Mouse (Mus musculus) kidney, embryonic 15.5 days (tissue): Measurements from ENCODE around the gene Cdca8. TPM values are rescaled to one million over a fixed set of nuclear protein-coding genes. Genes with fewer than 3 reads are reported as not detected.

Experiments
- ATAC-seq: fragments of 200-750 bp; cut with Nextera tagmentation; replicated peaks from 2 replicates; pipeline ENCODE4 v1.8.0; 2017; ENCODE audit warnings: moderate TSS enrichment; ENCODE audit not compliant: low FRiP score
- H3K27ac ChIP-seq: fragments of 300-500 bp; sonication (generic); 2 replicates; pipeline ENCODE4 v1.5.1; 2015; ENCODE audit warnings: mild to moderate bottlenecking, inconsistent platforms
- H3K27me3 ChIP-seq: fragments of 300-500 bp; sonication (generic); 2 replicates; pipeline ENCODE4 v1.6.1; 2015; ENCODE audit warnings: inconsistent platforms
- H3K36me3 ChIP-seq: fragments of 300-500 bp; sonication (generic); 2 replicates; pipeline ENCODE4 v1.6.1; 2015; ENCODE audit warnings: inconsistent platforms
- H3K4me1 ChIP-seq: fragments of 300-500 bp; sonication (generic); 2 replicates; pipeline ENCODE4 v1.6.1; 2015; ENCODE audit warnings: inconsistent platforms
- H3K4me2 ChIP-seq: fragments of 300-500 bp; sonication (generic); 2 replicates; pipeline ENCODE4 v1.6.1; 2015; ENCODE audit warnings: moderate library complexity, mild to moderate bottlenecking, inconsistent platforms
- H3K4me3 ChIP-seq: fragments of 300-500 bp; sonication (generic); replicated peaks from 2 replicates; pipeline ENCODE4 v1.5.1; 2015; ENCODE audit warnings: mild to moderate bottlenecking, inconsistent platforms
- H3K9ac ChIP-seq: fragments of 300-500 bp; sonication (generic); 2 replicates; pipeline ENCODE4 v1.6.1; 2015; ENCODE audit warnings: mild to moderate bottlenecking, inconsistent platforms
- H3K9me3 ChIP-seq: fragments of 300-500 bp; sonication (generic); replicated peaks from 2 replicates; pipeline ENCODE4 v1.6.1; 2016; ENCODE audit warnings: inconsistent platforms
- WGBS: fragments of 180-500 bp; shearing (Covaris S2); methylation state at CpG from one replicate; pipeline ENCODE4 v1.1.7; 2015; ENCODE audit warnings: mixed read lengths; 5-methylcytosine and 5-hydroxymethylcytosine counted together
- polyA plus RNA-seq: library from polyadenylated mRNA; unstranded; fragments of >200 nt; fragmentation: Nextera tagmentation; extraction: Ambion mirVana; gene quantifications from 2 replicates; pipeline ENCODE4 v1.2.1, GENCODE M21; 2015

The Cdca8 gene
- polyA plus RNA-seq, 1 experiment from 2014 or later = 151 TPM

- H3K27me3 ChIP-seq = peaks cover 23% of the 10 kb centered on the region
- no peak overlapping the region for H3K9ac ChIP-seq
- 26% methylated on average over 21 of the region's 21 CpGs for WGBS
- ATAC-seq = peak; percentile 80
- no peak overlapping the region for H3K4me3 ChIP-seq
- no peaks in the 10 kb centered on the region for H3K36me3 ChIP-seq
- peak overlapping the region; percentile 70 for H3K27ac ChIP-seq
- peaks cover 25% of the 10 kb centered on the region for H3K4me1 ChIP-seq
- H3K4me2 ChIP-seq = peak overlapping the region; percentile 26
- H3K9me3 ChIP-seq = no peaks in the 10 kb centered on the region
Observed at GRCm38 (mm10) chr4:124950181-124951035, 11.3 kb upstream of the Cdca8 start.

DNA sequence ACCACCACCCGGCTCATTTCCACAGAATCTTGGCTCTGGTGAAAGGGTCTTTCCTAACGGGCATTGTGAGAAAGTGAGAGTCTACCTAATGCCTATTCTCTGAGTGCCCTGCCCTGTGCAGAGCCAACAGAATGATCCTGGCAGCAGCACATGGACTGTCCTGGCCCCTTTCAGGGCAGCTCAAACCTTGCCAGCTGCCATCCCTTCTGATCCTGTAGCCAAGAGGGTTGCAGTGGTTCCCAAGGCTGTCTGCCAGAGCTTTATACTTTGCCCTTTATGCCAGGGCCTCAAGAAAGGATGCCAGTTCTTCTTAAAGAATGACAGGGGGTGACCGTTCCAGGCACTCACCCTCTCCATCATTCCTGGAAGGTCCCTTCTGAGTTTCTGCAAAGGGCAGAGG, 10.4 kb upstream of the Cdca8 start:
- Histone ChIP-seq H3K9ac (no peak overlapping the region), H3K4me2 (0 out of 2 replicates have a peak overlapping the region, but pooled peaks have one; percentile 26), H3K9me3 (no peaks in the 10 kb centered on the region), H3K4me1 (peaks cover 25% of the 10 kb centered on the region), H3K27me3 (peaks cover 19% of the 10 kb centered on the region), H3K27ac (no peak overlapping the region), H3K4me3 (no peak overlapping the region), H3K36me3 (no peaks in the 10 kb centered on the region)
- 86% methylated on average over 3 of the region's 3 CpGs for WGBS
- ATAC-seq = no peak

GRCm38 (mm10) chr4:124944961-124945360, 5.8 kb upstream of the Cdca8 start:
- ATAC-seq = no peak

DNA sequence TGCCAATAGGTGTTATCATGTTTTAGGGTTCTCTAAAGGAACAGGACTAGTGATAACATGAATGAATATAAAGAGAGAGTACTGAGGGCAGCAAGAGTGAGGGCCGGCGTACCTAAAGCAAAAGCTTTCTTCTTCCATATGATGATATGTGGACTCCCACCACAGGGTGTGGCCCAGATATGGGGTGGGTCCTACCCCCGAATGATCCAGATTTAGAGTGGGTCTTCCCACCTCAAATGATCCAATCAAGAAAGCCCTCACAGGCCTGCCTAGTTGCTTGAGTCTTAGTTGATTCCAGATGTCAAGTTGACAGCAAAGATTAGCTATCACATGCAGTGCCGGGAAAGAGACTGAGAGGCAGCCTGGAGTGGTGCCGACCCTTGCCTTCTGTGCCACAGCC, 4.7 kb upstream of the Cdca8 start:
- Histone ChIP-seq H3K27ac (no peak overlapping the region), H3K4me1 (no peaks in the 10 kb centered on the region), H3K27me3 (peaks cover 6% of the 10 kb centered on the region; the same call in 1 of the 2 replicates), H3K9me3 (no peaks in the 10 kb centered on the region), H3K4me3 (no peak overlapping the region), H3K36me3 (peaks cover 32% of the 10 kb centered on the region), H3K9ac (no peak overlapping the region), H3K4me2 (no peak overlapping the region)
- 88% methylated on average over 5 of the region's 5 CpGs for WGBS
- no peak for ATAC-seq

More at GRCm38 (mm10) chr4:124944961-124945360, 5.8 kb upstream of the Cdca8 start:
- Histone ChIP-seq H3K4me1 (peaks cover 6% of the 10 kb centered on the region), H3K27ac (no peak overlapping the region), H3K9me3 (no peaks in the 10 kb centered on the region), H3K27me3 (peaks cover 9% of the 10 kb centered on the region; the same call in 1 of the 2 replicates), H3K9ac (no peak overlapping the region), H3K4me2 (no peak overlapping the region), H3K4me3 (no peak overlapping the region), H3K36me3 (peaks cover 22% of the 10 kb centered on the region)
- WGBS = 53% methylated on average over 2 of the region's 2 CpGs

DNA sequence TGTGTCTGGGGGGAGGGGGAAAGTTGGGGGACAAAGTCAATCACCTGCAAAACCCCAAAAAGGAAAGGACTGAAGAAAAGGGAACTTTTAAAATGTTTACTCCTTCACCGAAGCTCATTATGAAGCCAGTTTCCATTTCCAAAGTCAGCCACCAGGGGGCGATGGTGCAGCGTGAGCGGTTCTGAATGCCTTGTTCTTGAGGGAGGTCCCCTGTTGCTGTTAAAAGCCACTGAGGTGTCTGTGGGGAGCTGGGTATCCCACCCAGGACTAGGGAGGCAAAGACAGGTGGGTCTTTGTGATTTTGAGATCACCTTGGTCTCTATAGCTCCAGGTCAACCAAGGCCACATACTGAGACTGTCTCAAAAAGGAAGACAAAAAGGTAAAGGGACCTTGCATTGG, 3.9 kb upstream of the Cdca8 start:
- Histone ChIP-seq H3K4me1 (peaks cover 1% of the 10 kb centered on the region), H3K9me3 (no peaks in the 10 kb centered on the region), H3K4me3 (no peak overlapping the region), H3K36me3 (peaks cover 37% of the 10 kb centered on the region), H3K27ac (no peak overlapping the region), H3K9ac (no peak overlapping the region), H3K4me2 (no peak overlapping the region), H3K27me3 (peaks cover 5% of the 10 kb centered on the region; the same call in 1 of the 2 replicates)
- no peak for ATAC-seq
- 5% methylated on average over 4 of the region's 4 CpGs for WGBS

GRCm38 (mm10) chr4:124936613-124937471, 2.3 kb downstream of the Cdca8 start, which contains the start of gene 9930104L06Rik:
Gene 9930104L06Rik, plus strand, starts transcription at chr4:124937048.
- peaks cover 24% of the 10 kb centered on the region for H3K4me1 ChIP-seq
- no peaks in the 10 kb centered on the region for H3K9me3 ChIP-seq
- peak; percentile 99 for ATAC-seq
- peak within 1 kb of the TSS; percentile 54; the same call in 1 of the 2 replicates for H3K27ac ChIP-seq
- H3K27me3 ChIP-seq = no peaks in the 10 kb centered on the region
- 0% methylated on average over 52 of the region's 52 CpGs for WGBS
- H3K4me2 ChIP-seq = peak within 1 kb of the TSS; percentile 89
- peaks cover 28% of the 10 kb centered on the region for H3K36me3 ChIP-seq
- H3K4me3 ChIP-seq = peak within 1 kb of the TSS; percentile 82
- peak within 1 kb of the TSS; percentile 82 for H3K9ac ChIP-seq

DNA sequence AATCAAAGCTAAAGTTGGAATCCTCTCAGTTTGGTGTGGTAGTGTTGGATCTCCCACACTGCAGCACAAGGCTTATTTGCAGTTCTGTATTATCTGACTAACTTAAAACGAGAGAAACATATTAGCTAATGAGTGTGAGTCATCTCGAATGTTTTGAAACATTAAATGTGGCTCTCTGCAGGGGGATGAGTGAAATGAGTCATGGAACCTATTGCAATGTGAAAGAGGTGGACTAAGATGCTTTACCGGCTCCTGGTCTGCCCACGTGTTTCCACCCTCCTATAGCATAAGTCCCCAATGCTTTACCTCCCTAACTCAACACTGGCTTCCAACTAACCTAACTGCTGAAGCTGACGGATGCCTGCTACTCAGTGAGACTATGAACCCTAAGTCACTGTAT, 11.0 kb downstream of the Cdca8 start:
- Histone ChIP-seq H3K4me3 (no peak overlapping the region), H3K9me3 (no peaks in the 10 kb centered on the region), H3K4me1 (no peaks in the 10 kb centered on the region), H3K9ac (no peak overlapping the region), H3K27me3 (no peaks in the 10 kb centered on the region), H3K27ac (no peak overlapping the region), H3K4me2 (no peak overlapping the region), H3K36me3 (peaks cover 82% of the 10 kb centered on the region)
- ATAC-seq = no peak
- WGBS = 94% methylated on average over 5 of the region's 5 CpGs

DNA sequence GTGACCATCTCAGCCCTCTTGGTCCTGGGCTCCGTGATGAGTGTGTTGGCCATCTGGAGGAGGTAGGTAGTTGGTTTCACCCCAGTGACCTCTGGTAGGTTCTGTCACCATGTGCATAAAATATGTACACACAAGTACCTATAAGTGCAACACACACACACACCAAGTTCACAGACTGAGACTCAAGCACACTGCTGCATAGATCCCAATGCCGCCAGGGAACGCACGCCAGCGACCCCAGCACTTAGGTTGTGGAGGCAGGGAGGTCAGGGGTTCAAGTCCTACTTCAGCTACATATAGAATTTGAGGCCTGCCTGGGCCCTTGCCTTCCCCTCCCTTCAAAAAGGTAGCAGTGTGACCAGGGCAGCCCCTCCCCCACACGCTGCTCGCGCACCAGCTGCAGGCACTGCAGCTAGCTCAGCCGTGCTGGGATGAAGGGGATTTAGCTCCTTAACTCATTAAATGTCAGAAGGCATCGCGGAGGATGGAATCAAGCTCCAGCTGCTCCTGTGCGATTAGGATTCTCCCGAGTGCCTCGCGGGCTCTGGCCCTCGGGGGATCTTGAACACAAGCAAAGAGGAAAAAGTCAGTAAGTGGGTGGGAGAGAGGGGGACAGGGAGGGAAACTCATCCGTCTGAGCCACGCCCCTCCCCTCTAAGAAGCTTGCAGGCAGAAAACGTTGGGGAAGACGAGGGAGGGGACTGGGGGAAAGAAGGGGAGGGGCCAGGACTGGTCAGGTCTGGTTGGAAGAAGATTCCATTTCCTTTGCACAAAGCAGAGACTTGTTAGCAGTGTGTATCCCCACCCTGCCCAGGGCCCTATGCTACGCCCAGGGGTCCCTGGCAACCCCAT, 32.9 kb downstream of the Cdca8 start:
- H3K36me3 ChIP-seq = no peaks in the 10 kb centered on the region
- peak; percentile 62 for ATAC-seq
- peaks cover 12% of the 10 kb centered on the region for H3K4me1 ChIP-seq
- H3K27ac ChIP-seq = no peak overlapping the region
- peak overlapping the region; percentile 32 for H3K4me3 ChIP-seq
- H3K9ac ChIP-seq = no peak overlapping the region
- H3K9me3 ChIP-seq = no peaks in the 10 kb centered on the region
- peaks cover 30% of the 10 kb centered on the region for H3K27me3 ChIP-seq
- 11% methylated on average over 21 of the region's 21 CpGs for WGBS
- peak overlapping the region; percentile 56 for H3K4me2 ChIP-seq

GRCm38 (mm10) chr4:124905417-124905816, 33.7 kb downstream of the Cdca8 start:
- Histone ChIP-seq H3K4me2 (no peak overlapping the region), H3K27ac (no peak overlapping the region), H3K9me3 (no peaks in the 10 kb centered on the region), H3K36me3 (no peaks in the 10 kb centered on the region), H3K4me3 (no peak overlapping the region), H3K4me1 (peaks cover 12% of the 10 kb centered on the region), H3K27me3 (peaks cover 31% of the 10 kb centered on the region), H3K9ac (no peak overlapping the region)
- no peak; the same call in 1 of the 2 replicates for ATAC-seq
- WGBS = 69% methylated on average over 4 of the region's 4 CpGs

- Histone ChIP-seq H3K9me3 (no peaks in the 10 kb centered on the region), H3K36me3 (no peaks in the 10 kb centered on the region), H3K4me2 (no peak overlapping the region), H3K4me1 (peaks cover 3% of the 10 kb centered on the region), H3K27ac (no peak overlapping the region), H3K27me3 (peaks cover 74% of the 10 kb centered on the region), H3K9ac (no peak overlapping the region), H3K4me3 (no peak overlapping the region)
- WGBS = 57% methylated on average over 5 of the region's 5 CpGs
- ATAC-seq = no peak
Observed at GRCm38 (mm10) chr4:124899906-124900305, 39.2 kb downstream of the Cdca8 start.

GRCm38 (mm10) chr4:124898428-124898827, 40.7 kb downstream of the Cdca8 start:
- H3K27me3 ChIP-seq = peaks cover 81% of the 10 kb centered on the region

More at GRCm38 (mm10) chr4:124898428-124898827, 40.7 kb downstream of the Cdca8 start:
- H3K9me3 ChIP-seq = no peaks in the 10 kb centered on the region
- 55% methylated on average over 10 of the region's 10 CpGs for WGBS
- peaks cover 9% of the 10 kb centered on the region for H3K4me1 ChIP-seq
- ATAC-seq = no peak
- H3K27ac ChIP-seq = no peak overlapping the region
- H3K9ac ChIP-seq = no peak overlapping the region
- no peaks in the 10 kb centered on the region for H3K36me3 ChIP-seq
- no peak overlapping the region for H3K4me3 ChIP-seq
- H3K4me2 ChIP-seq = no peak overlapping the region
